8 mouse cellular contexts compared by ENCODE assay signal in genomic region chr14:33673350-33674087, GRCm38 (mm10).
DNase-seq lines count a peak whose midpoint lies in the region; ATAC-seq and TF ChIP-seq lines count a peak whose summit lies in the region.

No protein-coding gene starts in this region.

- H3K27ac ChIP-seq in hindbrain, embryonic 14.5 days, result no peak overlapping the region
- H3K27ac ChIP-seq in hindbrain, embryonic 10.5 days, result no peak overlapping the region
- no peak overlapping the region for H3K27ac ChIP-seq in cerebellum, adult 2 months (ENCODE audit: insufficient read depth, low read length)

- intact Hi-C loops in heart, postnatal 10 days (cut with DNase I), result loop anchor here (1.0 to 5.0 kb wide), 2 partner anchors 239 to 260 kb away; no protein-coding TSS in a partner anchor
- intact Hi-C loops in left cerebral cortex, postnatal 10 days (cut with DNase I), result loop anchor here (5.0 to 10.0 kb wide), 2 partner anchors 259 to 401 kb away; no protein-coding TSS in a partner anchor

- no peak overlapping the region for H3K9ac ChIP-seq in hindbrain, embryonic 14.5 days

- no peak for TF ChIP-seq POLR2A in cerebellum, adult 2 months (IDR thresholded peaks at IDR 0.05; ENCODE audit: borderline replicate concordance, insufficient read depth, low read length)

- no peaks in the 10 kb centered on the region for H3K27me3 ChIP-seq in hindbrain, embryonic 14.5 days (ENCODE audit: control insufficient read depth, insufficient read depth, low read length)
- H3K27me3 ChIP-seq in hindbrain, embryonic 10.5 days (ENCODE audit: insufficient read depth, poor library complexity, severe bottlenecking), result no peaks in the 10 kb centered on the region
- H3K27me3 ChIP-seq in cerebellum, adult 2 months (ENCODE audit: control insufficient read depth, insufficient read depth, low read length), result no peaks in the 10 kb centered on the region

- no peaks in the 10 kb centered on the region for H3K4me1 ChIP-seq in hindbrain, embryonic 14.5 days (replicated peaks; ENCODE audit: control insufficient read depth, insufficient read depth, low read length)
- no peaks in the 10 kb centered on the region for H3K4me1 ChIP-seq in hindbrain, embryonic 10.5 days (replicated peaks)
- no peaks in the 10 kb centered on the region for H3K4me1 ChIP-seq in cerebellum, adult 2 months (ENCODE audit: control insufficient read depth, insufficient read depth, low read length)

- no peak for ATAC-seq in hindbrain, embryonic 14.5 days (ENCODE audit: low FRiP score)

- peak; percentile 56 for DNase-seq in hindbrain, embryonic 14.5 days (ENCODE audit: low spot score)
- DNase-seq in hindbrain, embryonic 10.5 days (ENCODE audit: low spot score), result no peak
- DNase-seq in ES-CJ7 (ENCODE audit: low read depth, low spot score), result peak; percentile 36
- DNase-seq in cerebellum, adult 2 months, result peak; percentile 32 to 37
- peak; percentile 65 to 70 for DNase-seq in heart, postnatal 10 days
- DNase-seq in left cerebral cortex, postnatal 10 days (ENCODE audit: extremely low spot score in 1 of 2, low spot score in 2 of 2), result peak; percentile 25 to 41
- DNase-seq in right cerebral cortex, postnatal 10 days (ENCODE audit: low spot score in 2 of 2), result peak; percentile 63 to 70
- no peak for DNase-seq in ovary, adult 18-20 months (ENCODE audit: low spot score)

- no peak overlapping the region for H3K4me2 ChIP-seq in hindbrain, embryonic 14.5 days (replicated peaks)

- peak; percentile 79 for TF ChIP-seq CTCF in cerebellum, adult 2 months (IDR thresholded peaks at IDR 0.05; ENCODE audit: borderline replicate concordance, insufficient read depth, low read depth, low read length)

- no peak overlapping the region for H3K4me3 ChIP-seq in hindbrain, embryonic 14.5 days (replicated peaks; ENCODE audit: low read length)
- H3K4me3 ChIP-seq in hindbrain, embryonic 10.5 days, result no peak overlapping the region
- H3K4me3 ChIP-seq in cerebellum, adult 2 months (replicated peaks; ENCODE audit: insufficient read depth, low read depth, low read length), result no peak overlapping the region

- H3K9me3 ChIP-seq in hindbrain, embryonic 14.5 days (ENCODE audit: control insufficient read depth, low read length), result no peaks in the 10 kb centered on the region
- H3K9me3 ChIP-seq in hindbrain, embryonic 10.5 days, result no peaks in the 10 kb centered on the region

- WGBS in hindbrain, embryonic 14.5 days, result 81% methylated on average over 5 of the region's 5 CpGs
- 75% methylated on average over 5 of the region's 5 CpGs for WGBS in hindbrain, embryonic 10.5 days
- 32% methylated on average over 5 of the region's 5 CpGs for WGBS in cerebellum, adult 2 months

- no peaks in the 10 kb centered on the region for H3K36me3 ChIP-seq in hindbrain, embryonic 14.5 days (replicated peaks; ENCODE audit: control insufficient read depth, insufficient read depth)
- no peaks in the 10 kb centered on the region for H3K36me3 ChIP-seq in hindbrain, embryonic 10.5 days

Comparison
In these comparisons a context has a peak if more than half of its experiments do, and no peak if none do; other contexts are left out.
1. DNase-seq: peak in hindbrain, embryonic 14.5 days (single experiment), ES-CJ7 (single experiment), cerebellum, adult 2 months (2 of 2), heart, postnatal 10 days (2 of 2), left cerebral cortex, postnatal 10 days (2 of 2) and right cerebral cortex, postnatal 10 days (2 of 2); none in hindbrain, embryonic 10.5 days (single experiment) and ovary, adult 18-20 months (single experiment).